Mouse (Mus musculus) CH12F3 (cell line): ENCODE measurements around the gene Cacng2.

Source experiments
- in situ Hi-C: fragments of 300-500 bp; cut with MboI; formaldehyde crosslinking; loops from 2 replicates; pipeline ENCODE4 v1.14.3; 2020; ENCODE audit warnings: low sequenced_read_pairs

The Cacng2 gene

GRCm38 (mm10) chr15:78119704-78120103 is at the start of gene Cacng2:
Gene Cacng2 (minus strand): TSS chr15:78120028.
- in situ Hi-C loops = no loop called here

- in situ Hi-C loops = no loop called here
These were observed 49.7 kb upstream of the Cacng2 start for GRCm38 (mm10) chr15:78169566-78169965.

DNA sequence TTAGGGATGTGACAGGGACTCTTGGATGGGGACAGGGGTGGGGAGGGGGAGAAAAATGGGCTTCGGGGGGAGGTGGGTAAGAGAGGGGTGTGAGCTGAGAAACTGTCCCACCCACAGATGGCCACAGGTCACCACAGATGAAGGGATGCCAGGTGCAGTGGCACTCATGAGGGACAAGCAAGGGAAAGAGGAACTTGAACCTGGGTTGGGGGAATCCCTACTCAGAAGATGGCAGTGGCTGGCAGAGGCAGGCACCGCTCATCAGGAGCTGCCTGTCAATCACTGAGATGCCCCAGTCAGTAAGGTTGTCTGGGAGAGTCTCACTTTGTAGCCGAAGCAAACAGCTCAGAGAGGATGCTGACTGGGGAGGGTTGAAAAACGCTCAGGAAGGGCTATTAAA is 45.5 kb upstream of the Cacng2 start:
- in situ Hi-C loops = no loop called here

- in situ Hi-C loops = no loop called here
These were observed 44.6 kb upstream of the Cacng2 start for GRCm38 (mm10) chr15:78164466-78164865.

DNA sequence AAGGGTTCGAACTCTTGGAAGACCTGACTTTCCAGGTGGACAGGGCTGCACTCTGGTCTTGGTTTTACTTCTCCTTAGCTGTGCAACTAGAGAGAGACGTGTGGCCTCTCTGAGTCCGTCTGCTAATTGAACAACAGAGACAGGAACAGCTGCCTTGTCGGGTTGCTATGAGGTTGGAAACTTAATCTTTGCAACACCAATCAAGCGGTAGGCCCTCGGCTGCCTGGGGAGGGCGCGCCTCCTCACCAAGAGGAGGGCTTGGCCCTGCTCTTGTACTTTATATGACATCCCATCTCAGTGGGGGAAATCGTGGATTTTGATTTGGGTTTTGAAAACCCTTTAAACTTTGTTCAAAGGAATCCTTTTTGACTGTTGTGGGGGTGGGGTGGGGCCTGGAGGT is 42.1 kb upstream of the Cacng2 start:
- in situ Hi-C loops = no loop called here

GRCm38 (mm10) chr15:78158335-78158734 is 38.5 kb upstream of the Cacng2 start:
- in situ Hi-C loops = no loop called here

DNA sequence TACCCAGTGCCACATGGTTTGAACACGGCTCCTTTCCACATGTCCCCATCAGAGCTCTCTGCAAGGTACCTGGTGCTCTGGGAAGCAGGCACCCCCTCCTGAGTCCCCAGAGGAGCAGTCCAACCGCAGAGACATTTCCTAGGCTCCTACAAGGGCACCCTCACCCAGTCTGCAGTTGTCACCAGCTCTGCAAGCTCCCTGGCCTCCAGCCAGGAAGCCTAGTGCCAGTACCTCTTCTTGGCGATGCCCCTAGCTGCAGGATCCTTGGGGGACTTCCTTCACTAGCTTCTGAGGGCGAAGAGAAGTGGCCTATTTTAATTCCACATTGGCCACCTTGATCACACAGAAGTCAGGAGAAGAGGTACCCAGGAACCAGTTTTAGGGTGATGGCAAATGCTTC is 38.0 kb upstream of the Cacng2 start:
- in situ Hi-C loops = no loop called here

- in situ Hi-C loops = no loop called here
These were observed 37.5 kb upstream of the Cacng2 start for GRCm38 (mm10) chr15:78157330-78157729.

GRCm38 (mm10) chr15:78155421-78155820 is 35.6 kb upstream of the Cacng2 start:
- in situ Hi-C loops = no loop called here

DNA sequence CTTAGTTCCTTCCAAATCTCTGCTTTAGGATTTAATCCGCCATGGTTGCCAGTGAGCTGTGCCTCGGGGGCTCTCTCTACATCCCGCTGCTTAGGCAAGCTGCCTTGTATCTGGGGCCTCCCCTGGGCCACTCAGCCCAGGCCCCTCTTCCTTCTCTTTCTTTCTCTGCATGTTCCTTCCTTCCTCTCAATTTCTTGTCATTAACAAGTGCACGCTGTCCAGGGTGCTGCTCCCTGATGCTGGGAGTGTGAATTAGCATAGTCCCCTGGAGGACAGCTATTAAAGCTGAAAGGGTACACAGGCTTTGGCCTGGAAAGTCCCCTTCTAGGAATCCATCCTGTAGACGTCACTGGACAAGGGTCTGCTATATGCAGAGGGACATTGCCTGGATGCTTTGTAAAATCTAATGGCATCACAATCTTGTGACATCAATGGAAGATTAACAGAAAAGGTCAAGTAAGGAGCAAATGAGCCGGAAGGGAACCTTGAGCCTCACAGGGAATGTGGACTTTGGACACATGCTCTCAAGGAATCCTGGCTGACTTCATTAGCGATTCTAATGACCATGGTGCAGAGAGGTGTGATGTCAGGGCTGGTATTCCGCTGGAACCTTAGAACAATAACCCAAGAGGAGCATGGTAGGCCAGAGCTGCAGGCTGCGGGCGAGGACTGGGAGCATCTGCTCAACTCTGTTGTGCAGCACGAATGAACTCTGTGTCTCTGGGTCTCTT is 33.4 kb upstream of the Cacng2 start:
- in situ Hi-C loops = no loop called here

GRCm38 (mm10) chr15:78148565-78148964 is 28.7 kb upstream of the Cacng2 start:
- in situ Hi-C loops = no loop called here

DNA sequence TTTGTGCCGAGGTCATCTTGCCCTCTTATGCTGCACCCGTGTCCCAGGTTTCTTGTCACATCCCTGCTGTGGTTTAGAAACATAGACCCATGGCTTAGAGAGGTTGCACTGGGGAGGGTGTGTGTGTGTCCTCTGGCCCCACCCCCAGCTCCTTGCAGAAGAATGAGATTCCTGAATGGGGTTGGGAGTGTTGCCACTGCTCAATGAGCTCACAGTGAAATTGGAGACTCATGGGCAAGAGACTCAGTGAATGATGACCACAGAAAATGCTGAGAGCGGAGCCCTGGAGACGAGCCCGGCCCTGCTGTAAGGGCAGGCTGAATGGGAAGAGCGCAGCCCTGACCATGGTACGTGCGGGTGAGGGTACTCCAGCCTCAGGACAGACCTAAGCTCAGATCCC is 20.4 kb upstream of the Cacng2 start:
- in situ Hi-C loops = no loop called here

- in situ Hi-C loops = no loop called here
These were observed 14.8 kb upstream of the Cacng2 start for GRCm38 (mm10) chr15:78134606-78135005.

DNA sequence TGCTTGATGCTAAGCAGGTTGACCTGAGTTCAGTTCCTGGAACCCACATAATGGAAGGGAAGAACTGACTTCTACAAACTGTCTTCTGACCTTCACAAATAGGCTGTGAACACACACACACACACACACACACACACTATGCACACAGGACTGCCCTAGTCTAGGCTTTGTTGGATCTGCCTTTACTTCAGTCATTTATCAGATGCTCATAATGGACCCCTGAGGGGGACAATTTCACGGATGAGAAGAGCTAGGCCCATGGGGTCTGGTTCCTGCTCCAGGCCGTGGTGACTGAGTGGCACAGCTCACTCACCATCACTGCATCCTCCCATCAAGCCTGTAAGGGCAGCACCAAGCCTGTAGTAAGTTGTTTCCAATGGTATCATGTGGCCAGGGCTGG is 13.6 kb upstream of the Cacng2 start:
- in situ Hi-C loops = no loop called here

DNA sequence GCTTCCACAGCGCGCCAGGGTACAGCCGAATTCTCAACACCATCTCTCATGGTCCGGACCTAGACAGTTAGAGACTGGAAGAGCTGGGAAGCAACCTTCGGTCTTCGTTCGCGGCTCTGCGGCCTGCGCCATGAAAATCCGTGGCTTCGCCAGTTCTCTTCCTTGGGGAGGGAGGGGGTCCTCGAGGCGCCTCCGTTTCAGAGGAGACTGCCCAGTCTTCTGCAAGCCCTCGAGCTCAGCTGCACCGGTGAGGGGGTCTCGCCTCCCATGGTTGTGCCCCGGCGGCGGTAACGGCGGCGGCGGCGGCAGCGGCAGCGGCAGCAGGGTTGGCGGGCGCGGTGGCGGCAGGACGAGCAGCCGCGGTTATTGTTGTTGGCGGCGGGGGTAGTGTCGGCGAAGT is 580 bp downstream of the Cacng2 start:
- in situ Hi-C loops = no loop called here

DNA sequence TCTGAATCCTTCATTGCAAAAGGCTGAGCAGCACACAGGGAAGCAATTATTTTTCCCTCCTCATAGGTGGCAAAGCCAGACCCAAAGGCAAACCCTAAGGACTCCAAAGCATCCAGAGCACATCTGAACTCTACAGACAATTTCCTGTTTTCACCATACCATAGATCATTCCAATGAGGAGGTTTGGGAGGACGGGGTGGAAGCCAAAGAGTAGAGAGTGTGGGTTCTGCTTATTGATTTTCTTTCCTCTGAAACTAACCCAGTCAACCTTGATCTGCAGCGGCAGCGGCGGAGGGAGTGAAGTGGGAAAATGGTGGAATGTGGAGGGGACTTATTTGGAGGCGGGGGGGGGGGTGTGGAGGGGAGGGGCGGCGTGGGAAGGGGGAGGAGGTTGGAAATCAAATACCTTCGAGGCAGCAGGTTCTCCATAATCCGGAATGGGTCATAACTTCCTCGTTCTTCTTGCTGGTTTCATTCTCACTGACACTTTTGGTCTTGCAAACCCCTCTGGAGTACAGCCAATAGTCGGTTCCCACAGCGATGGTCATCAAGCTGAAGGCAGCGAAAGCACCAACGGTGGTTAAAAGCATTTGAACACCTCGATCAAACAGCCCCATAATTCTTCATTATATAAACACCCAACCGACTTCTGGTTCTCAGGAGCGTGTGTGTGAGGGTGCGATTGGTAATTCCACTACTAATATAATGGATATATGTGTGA is 1.4 kb downstream of the Cacng2 start:
- in situ Hi-C loops = no loop called here

DNA sequence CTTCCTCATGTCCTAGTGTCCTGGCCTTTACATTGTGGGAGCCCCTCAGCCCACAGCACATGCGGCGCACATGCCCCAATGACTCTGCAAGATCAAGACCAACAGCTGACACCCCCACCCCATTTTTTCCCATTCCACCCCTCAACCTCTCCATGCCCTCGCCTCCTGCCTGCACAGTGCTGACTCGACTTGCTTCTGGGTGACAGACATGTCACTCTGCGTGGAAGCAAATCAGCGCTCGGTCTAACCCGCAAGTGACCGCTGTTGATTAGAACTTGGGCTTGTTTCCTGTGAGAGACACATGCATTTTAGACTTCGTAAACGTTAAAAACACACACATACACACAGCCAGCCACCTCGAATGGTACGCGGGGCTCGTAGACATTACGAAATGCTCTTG is 2.1 kb downstream of the Cacng2 start:
- in situ Hi-C loops = no loop called here

DNA sequence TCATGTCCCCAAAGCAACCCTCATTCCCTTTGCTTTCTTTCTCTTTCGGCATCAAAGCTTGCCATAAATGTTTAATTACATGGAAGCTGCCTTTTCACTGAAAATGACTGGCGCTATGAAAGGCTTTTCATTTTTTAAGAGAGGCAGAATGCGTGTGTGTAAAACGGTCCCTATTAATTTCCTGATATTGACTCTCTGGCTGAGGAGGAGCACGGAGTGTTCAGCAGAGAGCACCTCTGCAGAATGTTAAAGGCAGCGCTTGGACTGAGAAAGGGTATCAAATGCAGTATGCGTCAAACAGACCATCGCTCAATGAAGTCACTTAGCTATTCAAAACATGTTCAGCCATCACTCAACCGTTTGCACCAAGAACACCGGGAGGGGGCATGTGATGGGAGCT is 2.9 kb downstream of the Cacng2 start:
- in situ Hi-C loops = no loop called here

DNA sequence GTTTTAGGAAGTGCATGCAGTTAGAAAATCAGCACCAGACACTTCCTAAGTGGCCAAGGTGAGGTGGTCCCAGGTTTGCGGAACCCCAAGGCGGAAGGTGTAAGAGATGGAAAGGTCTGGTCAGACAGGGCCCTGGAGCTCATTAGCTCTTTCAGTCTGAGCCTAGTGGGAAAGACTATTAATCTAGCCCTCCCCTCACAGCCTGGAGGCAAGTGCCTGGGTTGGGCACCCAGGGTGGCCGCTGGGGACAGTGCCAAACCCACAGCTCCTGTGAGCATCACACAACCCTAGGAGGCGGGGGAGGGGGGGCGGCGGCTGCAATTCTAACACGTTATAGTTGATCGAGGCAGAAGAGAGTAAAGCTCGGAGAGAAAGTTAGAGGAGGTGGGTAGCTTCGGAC is 3.6 kb downstream of the Cacng2 start:
- in situ Hi-C loops = no loop called here

DNA sequence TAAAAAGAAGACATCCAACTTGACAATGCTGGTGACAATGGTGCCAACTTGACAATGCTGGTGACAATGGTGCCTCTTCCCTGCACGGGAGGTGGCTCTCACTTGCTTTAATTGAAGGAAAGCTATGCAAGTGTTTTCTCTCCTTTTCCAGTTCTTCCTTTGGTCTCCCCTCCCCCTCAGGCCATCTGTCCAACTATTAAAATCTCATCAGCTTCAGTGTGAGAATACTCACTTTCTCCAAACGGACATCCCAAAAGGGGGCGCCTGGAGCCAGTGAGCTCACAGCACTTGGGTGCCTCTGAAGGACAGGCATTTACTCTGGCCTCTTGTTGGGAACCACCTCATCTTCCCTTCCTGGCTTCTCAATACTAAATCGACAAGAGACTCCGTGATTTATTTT is 20.3 kb downstream of the Cacng2 start:
- in situ Hi-C loops = no loop called here

DNA sequence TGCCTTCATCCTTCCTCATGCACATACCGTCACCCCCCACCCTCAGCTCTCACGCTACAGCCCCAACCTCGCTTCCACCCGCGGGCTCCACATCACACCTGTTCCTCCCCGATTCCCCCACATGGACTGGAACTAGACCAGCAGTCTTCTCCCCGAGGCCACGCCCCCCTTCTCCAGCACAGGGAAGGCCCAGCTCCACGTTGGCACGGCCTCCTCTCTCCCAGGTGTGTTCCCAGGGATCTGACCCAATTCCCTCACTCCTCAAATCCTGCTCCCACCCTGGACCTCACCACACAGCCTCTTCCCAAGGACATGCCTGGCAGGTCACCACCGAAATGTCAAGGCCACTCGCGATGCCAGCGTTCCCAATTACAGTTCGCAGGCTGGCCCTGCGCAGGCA is 23.8 kb downstream of the Cacng2 start:
- in situ Hi-C loops = no loop called here

- in situ Hi-C loops = no loop called here
These were observed 26.2 kb downstream of the Cacng2 start for GRCm38 (mm10) chr15:78093597-78093996.
